Mouse (Mus musculus) liver, adult 2 months (tissue): ENCODE results near the gene Gm10310. TPM values are rescaled to one million over a fixed set of nuclear protein-coding genes. Genes with fewer than 3 reads are reported as not detected.
"Not testable (repeated sequence)": the region's sequence is repeated elsewhere in the genome, so short reads cannot be mapped to it uniquely, and the experiment has no call there.

Source experiments
- DNase-seq: peaks from one replicate; pipeline ENCODE4 v3.0.0-alpha.2; 2011; ENCODE audit warnings: low read depth, low spot score; ENCODE audit errors: extremely low read depth
- H3K27ac ChIP-seq: fragments of 200-500 bp; replicated peaks from 2 replicates; pipeline ENCODE4 v1.5.1; 2012; ENCODE audit warnings: low read depth, mild to moderate bottlenecking, control low read depth, inconsistent platforms, low read length; ENCODE audit not compliant: insufficient read depth
- H3K27me3 ChIP-seq: fragments of 200-500 bp; 2 replicates; pipeline ENCODE4 v1.6.1; 2012; ENCODE audit warnings: mild to moderate bottlenecking, moderate library complexity, low read length, inconsistent platforms; ENCODE audit not compliant: control insufficient read depth, insufficient read depth
- H3K36me3 ChIP-seq: fragments of 200-500 bp; 2 replicates; pipeline ENCODE4 v1.6.1; 2012; ENCODE audit warnings: low read length, inconsistent platforms; ENCODE audit not compliant: control insufficient read depth, insufficient read depth
- H3K4me1 ChIP-seq: fragments of 200-500 bp; 2 replicates; pipeline ENCODE4 v1.6.1; 2011; ENCODE audit warnings: low read length; ENCODE audit not compliant: control insufficient read depth, insufficient read depth
- H3K4me3 ChIP-seq: fragments of 200-500 bp; 2 replicates; pipeline ENCODE4 v1.5.1; 2011; ENCODE audit warnings: low read depth, mild to moderate bottlenecking, control low read depth, low read length, moderate library complexity; ENCODE audit not compliant: insufficient read depth
- H3K79me2 ChIP-seq: fragments of 200-500 bp; 2 replicates; pipeline ENCODE4 v1.6.1; 2012; ENCODE audit warnings: inconsistent platforms, mild to moderate bottlenecking, low read length, moderate library complexity; ENCODE audit not compliant: control insufficient read depth, insufficient read depth
- H3K9ac ChIP-seq: fragments of 200-500 bp; 2 replicates; pipeline ENCODE4 v1.6.1; 2012; ENCODE audit warnings: low read depth, mild to moderate bottlenecking, control low read depth, inconsistent platforms, low read length
- CTCF ChIP-seq: fragments of 200-500 bp; IDR thresholded peaks from 2 replicates; pipeline ENCODE4 v1.5.1; 2011; ENCODE audit warnings: low read depth, low read length, control low read depth
- POLR2A ChIP-seq: fragments of 200-500 bp; IDR thresholded peaks from 2 replicates; pipeline ENCODE4 v1.6.1; 2011; ENCODE audit warnings: low read length, control low read depth; ENCODE audit not compliant: insufficient read depth; ENCODE audit errors: extremely low read depth
- WGBS: fragments of 180-500 bp; shearing (Covaris S2); methylation state at CpG from one replicate; pipeline ENCODE4 v1.1.7; 2018; 5-methylcytosine and 5-hydroxymethylcytosine counted together
- polyA plus RNA-seq: library from polyadenylated mRNA; depleted of rRNA; stranded (reverse); fragments of >200 nt; gene quantifications from 2 replicates; pipeline ENCODE4 v1.2.3, GENCODE M21; 2012; rRNA removed
- total RNA-seq: library from RNA; depleted of rRNA; stranded (reverse); fragments of >200 nt; gene quantifications from 2 replicates; pipeline ENCODE4 v1.2.3, GENCODE M21; 2014; rRNA removed

Gm10310 gene
- total and polyA plus RNA-seq, 2 experiments: not detected

DNA sequence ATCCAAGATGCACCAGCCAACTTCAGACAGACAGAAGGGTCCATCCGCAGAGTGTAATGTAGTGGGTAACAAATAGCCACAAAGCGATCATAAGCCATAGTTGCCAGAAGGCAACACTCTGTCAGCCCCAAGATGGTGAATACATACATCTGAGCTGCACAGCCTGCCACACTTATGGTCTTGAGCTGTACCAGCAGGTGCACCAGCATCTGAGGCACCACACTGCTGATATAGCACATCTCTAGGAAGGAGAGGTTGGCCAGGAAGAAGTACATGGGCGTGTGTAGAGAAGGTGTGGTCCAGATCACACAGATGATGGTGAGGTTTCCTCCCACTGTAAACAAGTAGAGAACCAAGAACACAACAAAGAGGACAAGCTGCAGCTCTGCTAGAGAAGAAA, 18.6 kb downstream of the Gm10310 start:
- H3K27ac ChIP-seq: not testable (repeated sequence)

GRCm38 (mm10) chr10:129949000-129949399, 35.9 kb downstream of the Gm10310 start, which contains the start of gene Olfr818:
Olfr818 (minus strand) TSS chr10:129949100.
- 89% methylated on average over 2 of the region's 2 CpGs for WGBS
- Histone ChIP-seq H3K79me2 (no peaks in the 10 kb centered on the region), H3K27me3 (no peaks in the 10 kb centered on the region), H3K4me1 (no peaks in the 10 kb centered on the region), H3K27ac (no peak within 1 kb of the TSS), H3K36me3 (no peaks in the 10 kb centered on the region), H3K4me3 (no peak within 1 kb of the TSS), H3K9ac (no peak within 1 kb of the TSS)
- DNase-seq: no peak
- no peak for TF ChIP-seq CTCF
- TF ChIP-seq POLR2A: no peak

More for the DNA sequence above, 18.6 kb downstream of the Gm10310 start:
- not testable (repeated sequence) for H3K9ac ChIP-seq, H3K4me3 ChIP-seq, H3K4me1 ChIP-seq, H3K27me3 ChIP-seq, DNase-seq, H3K79me2 ChIP-seq, H3K36me3 ChIP-seq
- WGBS: 90% methylated on average over 2 of the region's 3 CpGs

Other genes starting within 250 kb of the Gm10310 start
- gene Olfr806, start 243.1 kb downstream of the Gm10310 start, total RNA-seq: not detected in 2 replicates
- gene Olfr806, start 243.1 kb downstream of the Gm10310 start, polyA plus RNA-seq: not detected in 2 replicates
- gene Olfr807, start 227.3 kb downstream of the Gm10310 start, total RNA-seq: not detected in 2 replicates
- not detected in 2 replicates for gene Olfr807, start 227.3 kb downstream of the Gm10310 start, polyA plus RNA-seq
- not detected in 2 replicates for gene Olfr808, start 219.6 kb downstream of the Gm10310 start, total RNA-seq
- gene Olfr808, start 219.6 kb downstream of the Gm10310 start, polyA plus RNA-seq: not detected in 2 replicates
- gene Olfr809, start 210.4 kb downstream of the Gm10310 start, total RNA-seq: not detected in 2 replicates
- not detected in 2 replicates for gene Olfr809, start 210.4 kb downstream of the Gm10310 start, polyA plus RNA-seq
- not detected in 2 replicates for gene Olfr810, start 190.1 kb downstream of the Gm10310 start, total RNA-seq
- not detected in 2 replicates for gene Olfr810, start 190.1 kb downstream of the Gm10310 start, polyA plus RNA-seq
- not detected in 2 replicates for gene Olfr811, start 180.7 kb downstream of the Gm10310 start, total RNA-seq
- not detected in 2 replicates for gene Olfr811, start 180.7 kb downstream of the Gm10310 start, polyA plus RNA-seq
- gene Olfr812, start 139.0 kb downstream of the Gm10310 start, total RNA-seq: not detected in 2 replicates
- gene Olfr812, start 139.0 kb downstream of the Gm10310 start, polyA plus RNA-seq: not detected in 2 replicates
- not detected in 2 replicates for gene Olfr813, start 129.7 kb downstream of the Gm10310 start, total RNA-seq
- not detected in 2 replicates for gene Olfr813, start 129.7 kb downstream of the Gm10310 start, polyA plus RNA-seq
- gene Olfr814, start 105.2 kb downstream of the Gm10310 start, total RNA-seq: not detected in 2 replicates
- gene Olfr814, start 105.2 kb downstream of the Gm10310 start, polyA plus RNA-seq: not detected in 2 replicates
- 0.13 TPM in 1 of 2 replicates, not detected in the other for gene Olfr815, start 79.2 kb downstream of the Gm10310 start, total RNA-seq
- gene Olfr815, start 79.2 kb downstream of the Gm10310 start, polyA plus RNA-seq: not detected in 2 replicates
- not detected in 2 replicates for gene Olfr816, start 69.5 kb downstream of the Gm10310 start, total RNA-seq
- gene Olfr816, start 69.5 kb downstream of the Gm10310 start, polyA plus RNA-seq: not detected in 2 replicates
- gene Olfr818, start 36.0 kb downstream of the Gm10310 start, total RNA-seq: not detected in 2 replicates
- gene Olfr818, start 36.0 kb downstream of the Gm10310 start, polyA plus RNA-seq: not detected in 2 replicates
- gene Olfr819, start 17.8 kb downstream of the Gm10310 start, total RNA-seq: not detected in 2 replicates
- not detected in 2 replicates for gene Olfr819, start 17.8 kb downstream of the Gm10310 start, polyA plus RNA-seq
- not detected in 2 replicates for gene Olfr247, start 8.9 kb downstream of the Gm10310 start, total RNA-seq
- not detected in 2 replicates for gene Olfr247, start 8.9 kb downstream of the Gm10310 start, polyA plus RNA-seq
- gene Olfr820, start 27.6 kb upstream of the Gm10310 start, total RNA-seq: not detected in 2 replicates
- not detected in 2 replicates for gene Olfr820, start 27.6 kb upstream of the Gm10310 start, polyA plus RNA-seq
- gene Olfr821, start 45.3 kb upstream of the Gm10310 start, total RNA-seq: not detected in 2 replicates
- not detected in 2 replicates for gene Olfr821, start 45.3 kb upstream of the Gm10310 start, polyA plus RNA-seq
- not detected in 2 replicates for gene Olfr822, start 86.1 kb upstream of the Gm10310 start, total RNA-seq
- not detected in 2 replicates for gene Olfr822, start 86.1 kb upstream of the Gm10310 start, polyA plus RNA-seq
- not detected in 2 replicates for gene Olfr823, start 130.3 kb upstream of the Gm10310 start, total RNA-seq
- not detected in 2 replicates for gene Olfr823, start 130.3 kb upstream of the Gm10310 start, polyA plus RNA-seq
- not detected in 2 replicates for gene Olfr824, start 144.9 kb upstream of the Gm10310 start, total RNA-seq
- not detected in 2 replicates for gene Olfr824, start 144.9 kb upstream of the Gm10310 start, polyA plus RNA-seq
- gene Olfr825, start 181.7 kb upstream of the Gm10310 start, total RNA-seq: not detected in 2 replicates
- gene Olfr825, start 181.7 kb upstream of the Gm10310 start, polyA plus RNA-seq: not detected in 2 replicates
- not detected in 2 replicates for gene Olfr826, start 199.1 kb upstream of the Gm10310 start, total RNA-seq
- not detected in 2 replicates for gene Olfr826, start 199.1 kb upstream of the Gm10310 start, polyA plus RNA-seq
- gene Olfr827, start 229.3 kb upstream of the Gm10310 start, total RNA-seq: not detected in 2 replicates
- not detected in 2 replicates for gene Olfr827, start 229.3 kb upstream of the Gm10310 start, polyA plus RNA-seq